Mouse (Mus musculus): ENCODE measurements around the gene Tecpr1. TPM values are rescaled to one million over a fixed set of nuclear protein-coding genes. Genes with fewer than 3 reads are reported as not detected.

Tecpr1 gene
- polyA plus RNA-seq (2015; fragmentation: Nextera tagmentation; extraction: Ambion mirVana), result 46.3 and 50.8 TPM in 2 replicates

DNA sequence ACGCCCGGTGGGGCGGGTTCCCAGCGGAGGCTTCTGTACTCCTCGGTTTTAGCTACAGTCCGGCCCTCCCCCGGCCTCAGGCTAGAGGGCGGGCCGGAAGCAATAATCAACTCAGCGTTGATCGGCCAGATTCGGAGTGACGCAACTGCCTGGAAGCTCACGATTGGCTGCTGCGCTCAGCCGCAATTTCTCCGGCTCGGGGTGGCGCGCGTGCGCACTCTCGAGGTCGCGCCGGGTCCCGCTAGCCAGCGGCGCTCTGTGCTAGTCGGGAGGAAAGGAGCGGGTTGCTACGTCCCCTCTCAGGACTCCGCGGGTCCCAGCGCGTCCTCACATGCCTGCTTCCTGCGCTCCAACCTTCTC is at the start of gene Tecpr1:
Tecpr1 (minus strand) TSS at position 113 of the 360 bp plus-strand sequence.
- H3K27me3 ChIP-seq, result no peaks in the 10 kb centered on the region
- H3K4me1 ChIP-seq, result peaks cover 33% of the 10 kb centered on the region
- H3K4me2 ChIP-seq (replicated peaks), result peak within 1 kb of the TSS; percentile 84
- H3K9me3 ChIP-seq, result no peaks in the 10 kb centered on the region
- peak within 1 kb of the TSS; percentile 82 for H3K4me3 ChIP-seq
- peak; percentile 98 for ATAC-seq (replicated peaks)
- H3K36me3 ChIP-seq, result no peaks in the 10 kb centered on the region
- H3K27ac ChIP-seq (replicated peaks), result peak within 1 kb of the TSS; percentile 82
- peak within 1 kb of the TSS; percentile 75 for H3K9ac ChIP-seq (replicated peaks)
- 1% methylated on average over 37 of the region's 37 CpGs for WGBS

DNA sequence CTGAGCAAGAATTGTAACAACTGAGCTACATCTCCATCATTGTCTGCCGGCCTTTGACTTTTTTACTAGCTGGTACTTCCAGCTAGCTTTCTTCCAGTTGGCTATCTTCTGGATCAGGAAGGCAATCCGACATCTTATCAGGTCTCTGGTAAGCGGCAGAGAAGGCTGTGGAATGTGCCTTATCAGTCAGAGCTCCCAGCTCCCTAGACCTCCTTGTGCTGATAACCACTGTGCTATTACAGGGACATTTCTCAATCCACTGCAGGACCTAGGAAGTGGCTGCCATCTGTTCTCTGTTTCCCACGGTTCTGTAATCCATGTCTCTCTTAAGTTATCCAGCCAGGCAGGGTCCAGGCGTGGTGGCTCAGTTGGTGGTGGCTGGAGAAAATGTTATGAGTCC is 48.4 kb upstream of the Tecpr1 start:
- H3K27me3 ChIP-seq, result no peaks in the 10 kb centered on the region
- no peak overlapping the region for H3K9ac ChIP-seq (replicated peaks)
- H3K9me3 ChIP-seq, result no peaks in the 10 kb centered on the region
- no peak for ATAC-seq (replicated peaks)
- 84% methylated on average over 5 of the region's 5 CpGs for WGBS
- no peak overlapping the region for H3K27ac ChIP-seq (replicated peaks)
- H3K36me3 ChIP-seq, result peaks cover under 1% of the 10 kb centered on the region; the same call in 1 of the 2 replicates
- H3K4me2 ChIP-seq (replicated peaks), result no peak overlapping the region
- no peak overlapping the region for H3K4me3 ChIP-seq
- 0 out of 2 replicates have a peak, but pooled peaks cover 4% of the 10 kb centered on the region for H3K4me1 ChIP-seq

- Histone ChIP-seq H3K27me3 (no peaks in the 10 kb centered on the region), H3K9me3 (no peaks in the 10 kb centered on the region), H3K4me1 (0 out of 2 replicates have a peak, but pooled peaks cover 4% of the 10 kb centered on the region), H3K36me3 (peaks cover 7% of the 10 kb centered on the region; the same call in 1 of the 2 replicates), H3K4me3 (no peak overlapping the region), H3K9ac (replicated peaks) (no peak overlapping the region), H3K4me2 (replicated peaks) (no peak overlapping the region), H3K27ac (replicated peaks) (no peak overlapping the region)
- WGBS, result 84% methylated on average over 3 of the region's 3 CpGs
- ATAC-seq (replicated peaks), result no peak
These were observed 47.7 kb upstream of the Tecpr1 start for GRCm38 (mm10) chr5:144271118-144271517.

DNA sequence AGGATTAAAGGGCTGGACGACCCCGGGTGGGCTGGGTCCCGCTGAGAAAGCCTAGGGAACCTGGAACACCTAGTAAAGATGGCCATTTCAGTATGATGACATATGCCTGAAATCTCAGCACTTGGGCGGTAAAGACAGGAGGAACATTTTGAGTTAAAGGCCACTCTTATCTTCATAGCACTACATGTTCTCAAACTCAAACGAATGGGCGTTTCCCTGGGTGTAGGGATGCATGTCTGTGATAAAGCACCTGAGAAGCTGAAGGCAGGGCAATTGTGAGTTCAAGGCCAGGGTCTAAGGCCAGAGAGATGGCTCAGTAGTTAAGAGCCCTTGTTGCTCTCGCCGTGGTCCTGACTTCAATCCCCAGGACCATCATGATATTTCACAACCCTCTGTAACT is 47.0 kb upstream of the Tecpr1 start:
- Histone ChIP-seq H3K4me1 (0 out of 2 replicates have a peak, but pooled peaks cover 4% of the 10 kb centered on the region), H3K36me3 (peaks cover 10% of the 10 kb centered on the region; the same call in 1 of the 2 replicates), H3K27me3 (no peaks in the 10 kb centered on the region), H3K9me3 (no peaks in the 10 kb centered on the region), H3K9ac (replicated peaks) (no peak overlapping the region), H3K4me2 (replicated peaks) (no peak overlapping the region), H3K4me3 (no peak overlapping the region), H3K27ac (replicated peaks) (no peak overlapping the region)
- no peak for ATAC-seq (replicated peaks)
- 96% methylated on average over 8 of the region's 8 CpGs for WGBS

DNA sequence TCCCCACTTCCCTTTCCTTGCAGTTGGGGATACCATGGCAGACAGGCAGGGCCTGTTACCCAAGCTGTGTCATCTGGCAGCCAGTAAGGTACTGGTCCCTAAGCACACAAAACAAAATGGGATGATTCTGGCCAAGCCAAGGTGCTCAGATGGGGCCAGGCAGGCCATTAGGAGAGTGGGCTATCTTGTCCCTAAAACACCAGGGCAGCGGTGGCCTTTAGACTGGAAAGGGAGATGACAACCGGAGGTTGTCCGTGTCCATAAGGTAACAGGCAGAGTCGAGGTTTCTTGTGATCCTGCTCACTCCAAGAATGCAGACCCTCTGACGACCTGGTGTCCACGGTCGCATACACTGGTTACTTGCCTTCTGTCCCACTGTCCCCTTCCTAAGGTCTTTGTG is 46.5 kb upstream of the Tecpr1 start:
- Histone ChIP-seq H3K27me3 (no peaks in the 10 kb centered on the region), H3K9ac (replicated peaks) (no peak overlapping the region), H3K9me3 (no peaks in the 10 kb centered on the region), H3K27ac (replicated peaks) (no peak overlapping the region), H3K36me3 (peaks cover 13% of the 10 kb centered on the region), H3K4me2 (replicated peaks) (no peak overlapping the region), H3K4me1 (0 out of 2 replicates have a peak, but pooled peaks cover 4% of the 10 kb centered on the region), H3K4me3 (no peak overlapping the region)
- ATAC-seq (replicated peaks), result no peak
- WGBS, result 92% methylated on average over 7 of the region's 7 CpGs

DNA sequence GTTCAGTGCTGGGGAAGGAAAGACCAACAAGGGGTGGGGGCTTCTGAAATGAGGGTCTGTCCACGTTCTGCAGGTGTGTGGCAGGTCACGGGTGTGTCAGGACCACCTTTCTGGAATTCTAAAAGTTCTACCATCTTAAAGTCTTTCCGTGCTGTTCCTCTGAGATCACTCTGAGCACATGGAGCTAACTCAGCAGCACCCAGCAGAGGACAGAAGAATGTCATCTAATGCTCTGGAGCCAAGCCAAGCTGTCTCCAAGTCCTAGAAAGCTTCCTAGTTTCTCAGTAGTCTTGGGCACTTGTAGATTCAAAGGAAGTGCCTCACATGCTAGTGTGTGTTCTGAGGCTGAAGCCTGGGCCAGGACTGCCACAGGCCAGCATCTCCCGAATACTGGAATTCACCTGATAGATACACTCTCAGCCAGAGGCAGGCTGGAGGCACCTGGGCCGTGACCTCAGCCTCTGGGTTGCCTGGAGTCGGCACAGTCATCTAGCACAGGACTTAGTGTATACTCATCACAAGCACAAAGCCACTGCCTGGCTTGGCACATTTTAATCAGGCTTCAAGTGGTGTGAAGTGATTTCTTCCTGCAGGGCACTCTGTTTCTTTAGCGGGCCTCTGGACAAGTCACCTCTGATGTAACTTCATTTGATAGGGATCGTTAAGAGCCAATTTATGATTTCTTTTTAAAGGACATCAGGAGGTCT is 44.3 kb upstream of the Tecpr1 start:
- Histone ChIP-seq H3K36me3 (peaks cover 20% of the 10 kb centered on the region), H3K9ac (replicated peaks) (no peak overlapping the region), H3K27ac (replicated peaks) (no peak overlapping the region), H3K9me3 (no peaks in the 10 kb centered on the region), H3K4me1 (no peaks in the 10 kb centered on the region), H3K4me3 (no peak overlapping the region), H3K27me3 (no peaks in the 10 kb centered on the region), H3K4me2 (replicated peaks) (no peak overlapping the region)
- WGBS, result 76% methylated on average over 8 of the region's 8 CpGs
- ATAC-seq (replicated peaks), result no peak

- H3K9ac ChIP-seq (replicated peaks), result no peak overlapping the region
- no peak overlapping the region for H3K27ac ChIP-seq (replicated peaks)
- H3K27me3 ChIP-seq, result no peaks in the 10 kb centered on the region
- ATAC-seq (replicated peaks), result no peak
- no peaks in the 10 kb centered on the region for H3K9me3 ChIP-seq
- 87% methylated on average over 13 of the region's 13 CpGs for WGBS
- H3K36me3 ChIP-seq, result peaks cover 20% of the 10 kb centered on the region
- H3K4me2 ChIP-seq (replicated peaks), result no peak overlapping the region
- peaks cover 23% of the 10 kb centered on the region for H3K4me1 ChIP-seq
- no peak overlapping the region for H3K4me3 ChIP-seq
These were observed 40.1 kb upstream of the Tecpr1 start for GRCm38 (mm10) chr5:144263496-144263895.

DNA sequence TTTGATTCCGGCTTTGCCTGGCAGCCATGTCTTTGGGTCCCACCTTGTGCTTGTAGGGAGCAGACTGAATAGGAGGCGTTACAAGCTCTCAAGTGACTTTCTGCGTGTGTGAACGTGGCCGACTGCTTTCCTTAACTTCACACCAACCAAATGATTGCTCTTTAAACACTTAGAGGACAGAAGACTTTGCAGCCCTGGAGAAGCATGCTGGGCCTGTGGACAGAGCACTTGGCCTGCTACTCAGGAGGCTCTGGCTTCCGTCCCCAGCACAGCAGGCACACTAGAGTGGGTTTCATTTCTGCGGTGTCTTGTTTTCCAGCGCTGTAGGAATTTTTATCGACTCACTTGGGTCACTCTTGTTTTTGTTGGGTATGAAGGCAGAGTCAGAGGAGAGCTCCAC is 39.7 kb upstream of the Tecpr1 start:
- H3K9me3 ChIP-seq, result no peaks in the 10 kb centered on the region
- H3K27me3 ChIP-seq, result no peaks in the 10 kb centered on the region
- peaks cover 20% of the 10 kb centered on the region for H3K36me3 ChIP-seq
- no peak overlapping the region for H3K4me2 ChIP-seq (replicated peaks)
- H3K27ac ChIP-seq (replicated peaks), result no peak overlapping the region
- H3K4me3 ChIP-seq, result no peak overlapping the region
- 85% methylated on average over 9 of the region's 9 CpGs for WGBS
- peaks cover 27% of the 10 kb centered on the region for H3K4me1 ChIP-seq
- no peak overlapping the region for H3K9ac ChIP-seq (replicated peaks)
- ATAC-seq (replicated peaks), result no peak

- H3K4me2 ChIP-seq (replicated peaks), result no peak overlapping the region
- H3K9ac ChIP-seq (replicated peaks), result no peak overlapping the region
- WGBS, result 82% methylated on average over 5 of the region's 5 CpGs
- no peaks in the 10 kb centered on the region for H3K27me3 ChIP-seq
- H3K4me1 ChIP-seq, result peaks cover 40% of the 10 kb centered on the region
- H3K9me3 ChIP-seq, result no peaks in the 10 kb centered on the region
- peaks cover 20% of the 10 kb centered on the region for H3K36me3 ChIP-seq
- no peak overlapping the region for H3K4me3 ChIP-seq
- no peak for ATAC-seq (replicated peaks)
- no peak overlapping the region for H3K27ac ChIP-seq (replicated peaks)
These were observed 38.4 kb upstream of the Tecpr1 start for GRCm38 (mm10) chr5:144261829-144262228.

DNA sequence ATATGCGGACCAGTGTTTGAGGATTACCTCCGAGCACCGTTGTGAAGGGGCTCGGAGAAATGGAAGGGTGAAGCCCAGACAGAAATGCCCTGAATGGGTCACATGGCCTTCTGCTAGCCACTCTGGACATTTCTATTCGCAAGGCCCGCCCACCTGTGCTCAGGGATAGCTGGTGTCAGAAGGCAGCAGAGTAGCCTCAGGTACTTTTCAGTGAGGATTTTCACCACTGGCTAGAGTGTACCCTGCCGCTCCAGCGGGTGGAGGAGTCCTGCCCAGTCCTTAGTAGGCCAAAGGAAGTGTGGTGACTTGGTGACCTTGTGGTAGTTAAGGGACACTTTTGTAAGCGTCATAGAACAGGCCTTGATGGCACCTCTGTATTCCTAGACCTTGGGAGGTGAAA is 37.9 kb upstream of the Tecpr1 start:
- no peak overlapping the region for H3K9ac ChIP-seq (replicated peaks)
- H3K4me2 ChIP-seq (replicated peaks), result no peak overlapping the region
- no peaks in the 10 kb centered on the region for H3K27me3 ChIP-seq
- peaks cover 15% of the 10 kb centered on the region for H3K36me3 ChIP-seq
- no peak for ATAC-seq (replicated peaks)
- no peak overlapping the region for H3K27ac ChIP-seq (replicated peaks)
- no peaks in the 10 kb centered on the region for H3K9me3 ChIP-seq
- peaks cover 45% of the 10 kb centered on the region for H3K4me1 ChIP-seq
- H3K4me3 ChIP-seq, result no peak overlapping the region
- WGBS, result 83% methylated on average over 9 of the region's 9 CpGs

GRCm38 (mm10) chr5:144260464-144260863 is 37.0 kb upstream of the Tecpr1 start:
- Histone ChIP-seq H3K27me3 (no peaks in the 10 kb centered on the region), H3K9ac (replicated peaks) (no peak overlapping the region), H3K4me2 (replicated peaks) (no peak overlapping the region), H3K36me3 (peaks cover 10% of the 10 kb centered on the region), H3K4me3 (no peak overlapping the region), H3K27ac (replicated peaks) (no peak overlapping the region), H3K9me3 (no peaks in the 10 kb centered on the region), H3K4me1 (peaks cover 47% of the 10 kb centered on the region)
- no peak for ATAC-seq (replicated peaks)
- WGBS, result 80% methylated on average over 8 of the region's 8 CpGs

DNA sequence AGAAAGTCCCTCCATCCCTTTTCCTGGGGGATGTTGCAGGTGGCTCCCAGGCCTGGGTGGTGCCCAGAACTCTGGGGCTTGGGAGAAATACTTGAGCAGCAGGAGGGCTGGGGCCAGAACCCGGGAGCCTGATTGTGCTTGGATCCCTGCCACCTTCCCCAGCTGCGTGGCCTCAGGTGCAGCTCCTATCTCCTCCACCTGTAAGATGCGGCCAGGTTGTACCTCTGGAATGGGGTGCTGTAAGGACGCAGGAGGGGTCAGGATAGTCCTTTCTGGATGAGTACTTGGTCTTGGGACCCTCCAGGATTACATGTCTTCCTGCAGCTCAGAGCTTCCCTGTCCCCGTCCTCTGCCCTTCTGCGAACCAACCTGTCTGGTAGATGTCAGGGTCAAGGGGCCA is 35.8 kb upstream of the Tecpr1 start:
- WGBS, result 73% methylated on average over 6 of the region's 6 CpGs
- Histone ChIP-seq H3K4me3 (no peak overlapping the region), H3K27me3 (no peaks in the 10 kb centered on the region), H3K9ac (replicated peaks) (no peak overlapping the region), H3K27ac (replicated peaks) (no peak overlapping the region), H3K4me1 (peaks cover 53% of the 10 kb centered on the region), H3K9me3 (no peaks in the 10 kb centered on the region), H3K4me2 (replicated peaks) (no peak overlapping the region), H3K36me3 (no peaks in the 10 kb centered on the region; the same call in 1 of the 2 replicates)
- no peak for ATAC-seq (replicated peaks)

DNA sequence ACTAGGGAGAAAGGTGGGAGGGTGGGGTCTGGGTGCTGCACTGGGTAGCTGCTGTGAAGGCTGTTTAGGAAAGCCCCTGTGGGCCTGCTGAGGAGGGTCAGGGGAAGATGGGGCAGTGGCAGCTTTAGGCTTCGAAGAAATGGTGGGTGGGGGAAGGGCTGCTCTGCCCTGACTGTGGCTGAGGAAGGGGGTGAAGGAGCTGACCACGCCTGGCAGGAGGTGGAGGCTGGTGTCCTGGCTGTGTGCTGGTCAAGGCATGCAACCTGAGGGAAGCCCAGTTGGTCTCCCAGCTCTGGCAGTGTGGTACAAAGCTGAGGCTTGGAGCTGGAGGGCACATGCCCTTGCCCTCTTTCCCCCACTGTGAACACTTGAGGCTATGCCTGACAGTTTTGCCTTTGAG is 35.3 kb upstream of the Tecpr1 start:
- Histone ChIP-seq H3K9me3 (no peaks in the 10 kb centered on the region), H3K27ac (replicated peaks) (no peak overlapping the region), H3K4me1 (peaks cover 53% of the 10 kb centered on the region), H3K4me3 (peak overlapping the region; percentile 98; the same call in 1 of the 2 replicates), H3K9ac (replicated peaks) (peak overlapping the region; percentile 31; the same call in 1 of the 2 replicates), H3K27me3 (no peaks in the 10 kb centered on the region), H3K36me3 (no peaks in the 10 kb centered on the region), H3K4me2 (replicated peaks) (peak overlapping the region; percentile 67)
- ATAC-seq (replicated peaks), result no peak
- WGBS, result 8% methylated on average over 2 of the region's 2 CpGs

All from forebrain, embryonic 15.5 days (tissue).